Mouse (Mus musculus): ENCODE measurements around the gene Skp1a.

Skp1a gene

DNA sequence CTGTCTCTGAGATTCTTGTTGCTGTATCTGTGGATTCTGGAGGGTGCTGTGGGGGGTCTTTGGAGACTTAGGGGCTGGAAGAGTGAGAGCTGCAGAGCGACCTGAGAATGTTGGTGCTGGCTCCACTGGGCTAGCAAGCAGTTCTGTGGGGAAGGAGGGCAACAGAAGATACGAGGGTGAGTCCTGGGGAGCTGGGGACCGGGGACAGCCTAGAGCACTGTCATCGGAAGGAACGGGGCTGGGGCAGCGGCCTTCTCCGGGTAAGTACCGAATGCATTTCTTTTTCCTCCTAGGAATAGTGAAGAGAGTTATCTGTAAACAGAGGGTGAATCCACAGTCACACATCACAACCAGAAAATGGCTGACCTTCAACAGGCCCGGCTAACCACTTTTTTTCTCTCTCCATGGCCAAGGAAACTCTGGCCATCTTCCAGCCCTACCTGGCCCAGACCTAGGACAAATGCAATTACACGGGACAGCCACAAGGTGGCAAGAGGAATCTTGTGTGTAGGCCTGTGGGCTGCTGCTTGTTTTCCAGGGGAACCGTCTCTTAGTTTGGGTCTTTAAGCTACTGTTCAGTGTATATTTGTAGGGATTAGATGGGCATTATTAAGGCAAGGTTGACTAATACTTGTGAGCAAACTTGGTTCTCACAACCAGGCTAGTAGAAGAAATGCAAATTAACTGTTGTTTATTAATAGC lies 22.0 kb downstream of the Skp1a start:
- DNase-seq (ENCODE audit: low spot score in 2 of 2): peak; percentile 28 to 63

- DNase-seq (ENCODE audit: low spot score in 2 of 2): no peak
These were observed 23.3 kb downstream of the Skp1a start for GRCm38 (mm10) chr11:52255077-52255476.

GRCm38 (mm10) chr11:52257376-52257775 lies 25.6 kb downstream of the Skp1a start:
- DNase-seq (ENCODE audit: low spot score in 2 of 2): no peak

DNA sequence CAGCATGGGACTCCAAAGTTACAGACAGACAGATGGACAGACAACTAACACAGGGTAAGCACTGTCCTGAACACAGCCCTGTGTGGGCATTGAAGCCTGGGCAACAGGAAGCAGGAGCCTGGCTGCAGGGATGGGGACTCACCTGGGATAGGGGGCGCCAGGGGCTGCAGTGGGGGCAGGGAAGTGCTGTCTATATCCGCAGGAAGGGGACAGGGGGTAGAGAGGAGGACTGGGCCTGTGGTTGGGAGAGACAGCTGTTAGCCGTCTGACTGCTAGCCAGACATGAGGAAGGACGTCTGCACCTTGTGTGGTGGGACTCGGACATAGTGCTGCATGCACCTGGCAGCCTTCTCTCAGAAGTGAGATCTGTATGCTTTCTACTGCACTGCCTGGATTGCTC lies 26.9 kb downstream of the Skp1a start:
- no peak for DNase-seq (ENCODE audit: low spot score in 2 of 2)

- DNase-seq (ENCODE audit: low spot score in 2 of 2): no peak
These were observed 29.1 kb downstream of the Skp1a start for GRCm38 (mm10) chr11:52260878-52261277.

- peak; percentile 68 to 70 for DNase-seq (ENCODE audit: low spot score in 2 of 2)
These were observed 30.1 kb downstream of the Skp1a start for GRCm38 (mm10) chr11:52261937-52262336.

GRCm38 (mm10) chr11:52262338-52262737 lies 30.5 kb downstream of the Skp1a start:
- no peak for DNase-seq (ENCODE audit: low spot score in 2 of 2)

DNA sequence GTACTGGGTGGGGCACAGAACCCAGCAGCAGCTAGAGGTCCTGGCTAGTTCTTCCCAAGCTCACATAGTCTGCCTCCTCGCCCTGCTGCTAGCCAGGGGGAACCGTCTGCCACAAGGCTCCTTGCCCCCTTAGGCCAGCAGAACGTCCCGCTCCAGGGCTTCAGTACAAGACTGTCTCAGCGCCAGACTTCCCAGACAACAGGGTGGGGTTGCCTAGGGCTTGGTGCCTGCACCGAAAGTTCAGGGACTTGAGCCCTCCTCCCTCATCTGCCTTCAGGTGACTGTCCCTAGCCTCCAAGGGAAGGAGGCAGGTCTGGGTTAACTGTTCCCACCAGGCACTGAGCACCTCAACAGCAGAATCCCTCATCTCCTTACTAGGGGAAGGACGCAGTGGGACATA lies 33.1 kb downstream of the Skp1a start:
- DNase-seq (ENCODE audit: low spot score in 2 of 2): no peak

DNA sequence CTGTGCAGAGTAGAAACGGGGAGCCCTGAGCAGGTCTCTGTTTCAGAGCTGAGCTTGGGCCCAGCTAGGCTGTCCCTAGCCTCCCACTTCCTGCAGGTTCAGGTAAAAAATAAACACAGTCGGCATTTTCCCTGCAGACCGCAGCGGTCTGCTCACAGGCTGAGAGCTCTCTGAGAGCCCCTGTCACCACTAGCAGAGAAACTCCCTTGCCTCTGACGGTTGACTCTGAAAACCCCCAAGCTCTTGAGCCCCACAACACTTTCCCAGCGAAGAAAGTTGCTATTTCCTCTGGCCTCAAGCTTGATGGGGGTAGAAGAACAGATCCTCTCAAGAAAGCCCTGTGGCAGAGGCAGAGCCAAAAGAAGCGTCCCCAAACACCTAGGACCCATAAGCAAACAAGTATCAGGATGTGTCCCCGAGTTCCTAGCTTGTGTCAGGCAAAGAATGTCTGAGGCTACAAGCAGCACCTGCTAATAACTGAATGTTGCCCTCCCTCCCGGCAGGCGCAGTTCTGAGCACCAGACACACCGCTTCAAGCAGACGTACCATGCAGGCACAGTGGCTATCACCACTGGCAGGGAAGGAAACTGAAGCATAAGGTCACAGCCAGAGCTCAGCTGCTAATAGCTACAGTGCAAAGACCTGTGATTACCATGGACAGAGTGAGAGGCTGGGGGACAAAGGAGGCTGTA lies 34.0 kb downstream of the Skp1a start:
- DNase-seq (ENCODE audit: low spot score in 2 of 2): no peak

GRCm38 (mm10) chr11:52267271-52267670 lies 35.5 kb downstream of the Skp1a start:
- no peak for DNase-seq (ENCODE audit: low spot score in 2 of 2)

GRCm38 (mm10) chr11:52268104-52268835 lies 36.5 kb downstream of the Skp1a start:
- no peak for DNase-seq (ENCODE audit: low spot score in 2 of 2)

DNA sequence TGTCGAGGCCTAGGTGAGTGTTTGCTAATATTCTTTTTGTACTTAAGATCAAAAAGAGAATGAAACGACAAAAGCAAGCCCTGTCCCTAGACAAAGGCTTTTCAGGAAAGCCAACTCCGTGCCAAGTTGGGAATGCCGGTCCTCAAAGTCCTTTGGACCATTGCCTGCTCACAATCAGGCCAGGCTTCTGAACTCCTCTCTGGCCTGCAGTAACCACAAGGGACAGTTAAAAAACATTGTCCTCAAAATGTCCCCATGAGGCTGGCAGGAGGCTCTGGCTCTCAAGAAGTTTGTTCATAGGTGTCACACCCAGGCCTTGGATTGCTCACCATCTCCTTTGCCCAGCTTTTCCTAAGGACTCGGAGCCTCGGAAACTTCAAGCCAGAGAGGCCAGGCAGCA lies 38.0 kb downstream of the Skp1a start:
- no peak for DNase-seq (ENCODE audit: low spot score in 2 of 2)

- no peak for DNase-seq (ENCODE audit: low spot score in 2 of 2)
These were observed 40.1 kb downstream of the Skp1a start for GRCm38 (mm10) chr11:52271765-52272495.

- DNase-seq (ENCODE audit: low spot score in 2 of 2): no peak
These were observed 40.8 kb downstream of the Skp1a start for GRCm38 (mm10) chr11:52272619-52273018.

GRCm38 (mm10) chr11:52273183-52273941 lies 41.6 kb downstream of the Skp1a start:
- peak in 1 of 2 experiments; percentile 28 for DNase-seq (ENCODE audit: low spot score in 2 of 2)

GRCm38 (mm10) chr11:52273942-52274330 lies 42.1 kb downstream of the Skp1a start:
- DNase-seq (ENCODE audit: low spot score in 2 of 2): no peak

DNA sequence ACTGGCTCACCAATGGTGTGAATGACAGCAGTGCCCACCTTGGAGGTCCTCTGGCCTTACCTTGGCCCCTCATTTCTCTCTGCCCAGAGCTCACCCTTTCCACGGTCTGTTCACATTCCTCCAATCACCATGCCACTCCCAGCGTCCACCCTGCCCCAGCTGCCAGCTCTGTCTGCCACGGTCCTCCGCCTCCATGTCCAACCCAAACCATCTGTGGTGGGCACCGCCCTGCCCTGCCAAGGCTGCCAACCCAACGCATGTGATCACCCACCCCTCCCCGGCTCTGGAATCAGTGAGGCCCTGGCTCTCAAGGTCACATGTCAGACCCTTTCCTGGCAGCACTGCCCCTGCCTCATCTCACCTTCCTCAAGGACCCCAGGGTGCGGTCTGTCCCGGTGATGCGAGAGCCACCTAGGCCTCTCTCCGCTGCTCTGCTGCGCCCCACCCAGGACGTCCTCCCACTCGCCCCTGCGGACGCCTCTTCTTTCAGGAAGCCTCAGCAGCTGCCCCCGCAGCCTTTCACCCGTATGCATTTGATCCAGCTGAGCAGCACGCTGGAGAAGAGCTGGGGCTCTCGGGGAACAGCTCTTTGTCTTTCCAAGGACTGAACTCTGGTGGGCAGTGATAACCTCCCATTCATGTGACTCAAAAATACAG lies 42.8 kb downstream of the Skp1a start:
- DNase-seq (ENCODE audit: low spot score in 2 of 2): no peak

DNA sequence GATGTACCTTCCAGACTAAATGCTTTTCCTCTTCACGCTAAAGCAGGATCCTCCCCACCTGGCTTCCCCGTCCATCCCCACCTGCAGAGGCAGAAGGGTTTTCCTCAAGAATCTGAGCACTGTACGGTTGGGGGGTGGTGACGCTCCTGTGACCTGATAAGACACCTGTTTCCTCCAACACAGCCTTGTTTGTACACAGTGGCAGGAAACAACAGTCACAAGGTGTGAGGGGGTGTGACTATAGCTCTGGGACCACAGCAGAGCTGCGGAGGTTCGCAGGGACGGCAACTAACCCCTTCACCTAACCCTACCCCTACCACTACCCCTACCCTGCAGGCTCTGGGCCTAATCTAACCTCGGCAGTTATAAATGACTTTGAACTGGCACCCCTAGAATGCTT lies 43.6 kb downstream of the Skp1a start:
- no peak for DNase-seq (ENCODE audit: low spot score in 2 of 2)

- DNase-seq (ENCODE audit: low spot score in 2 of 2): no peak
These were observed 44.2 kb downstream of the Skp1a start for GRCm38 (mm10) chr11:52275774-52276555.

DNA sequence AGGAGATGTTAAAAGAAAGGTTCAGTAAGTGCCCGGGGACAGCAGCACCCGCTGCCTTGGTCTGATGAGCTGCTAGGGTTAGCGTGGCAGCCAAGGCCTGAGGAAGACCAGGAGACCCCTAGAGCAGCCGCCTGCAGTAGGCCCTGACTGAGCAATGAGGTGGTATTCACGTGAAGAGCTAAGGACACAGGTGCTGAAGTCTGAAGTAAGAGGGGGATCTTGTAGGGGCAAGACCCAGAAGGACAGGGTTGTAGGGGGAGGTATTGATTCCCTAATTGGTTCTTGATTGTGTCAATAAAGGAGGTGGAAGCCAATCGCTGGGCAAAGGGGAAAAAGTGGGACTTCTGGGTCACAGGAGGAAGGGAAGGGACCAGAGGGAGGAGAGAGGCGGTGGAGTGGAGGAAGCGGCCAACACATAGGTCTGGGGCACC lies 45.2 kb downstream of the Skp1a start:
- DNase-seq (ENCODE audit: low spot score in 2 of 2): no peak
